Mouse (Mus musculus) forebrain, embryonic 11.5 days (tissue): ENCODE measurements around the gene Atp1a2. TPM values are rescaled to one million over a fixed set of nuclear protein-coding genes. Genes with fewer than 3 reads are reported as not detected.
A peak's percentile ranks its signal among the peaks of the same experiment; 100 is the strongest.

Experiments used
- ATAC-seq: fragments of 200-750 bp; cut with Nextera tagmentation; replicated peaks from 2 replicates; pipeline ENCODE4 v1.8.0; 2017; ENCODE audit warnings: moderate TSS enrichment; ENCODE audit not compliant: low FRiP score
- DNase-seq: peaks from one replicate; pipeline ENCODE4 v3.0.0-alpha.2; 2017; ENCODE audit warnings: low spot score
- H3K27ac ChIP-seq: fragments of 300-500 bp; sonication (generic); 2 replicates; pipeline ENCODE4 v1.5.1; 2014; ENCODE audit warnings: low read depth, low read length
- H3K27me3 ChIP-seq: fragments of 300-500 bp; sonication (generic); 2 replicates; pipeline ENCODE4 v1.6.1; 2014; ENCODE audit warnings: mild to moderate bottlenecking, low read length, mixed read lengths; ENCODE audit not compliant: control insufficient read depth, insufficient read depth
- H3K36me3 ChIP-seq: fragments of 300-500 bp; sonication (generic); 2 replicates; pipeline ENCODE4 v1.6.1; 2014; ENCODE audit warnings: mild to moderate bottlenecking, low read length, moderate library complexity, mixed read lengths; ENCODE audit not compliant: control insufficient read depth, insufficient read depth
- H3K4me1 ChIP-seq: fragments of 300-500 bp; sonication (generic); replicated peaks from 2 replicates; pipeline ENCODE4 v1.6.1; 2014; ENCODE audit warnings: low read length, mixed read lengths; ENCODE audit not compliant: control insufficient read depth, insufficient read depth
- H3K4me2 ChIP-seq: fragments of 300-500 bp; sonication (generic); 2 replicates; pipeline ENCODE4 v1.6.1; 2014; ENCODE audit warnings: low read depth, mild to moderate bottlenecking, low read length, moderate library complexity, mixed read lengths; ENCODE audit not compliant: severe bottlenecking
- H3K4me3 ChIP-seq: fragments of 300-500 bp; sonication (generic); 2 replicates; pipeline ENCODE4 v1.5.1; 2014; ENCODE audit warnings: low read depth, low read length
- H3K9ac ChIP-seq: fragments of 300-500 bp; sonication (generic); 2 replicates; pipeline ENCODE4 v1.6.1; 2014; ENCODE audit warnings: low read length
- H3K9me3 ChIP-seq: fragments of 300-500 bp; sonication (generic); 2 replicates; pipeline ENCODE4 v1.6.1; 2016; ENCODE audit warnings: low read length, mixed read lengths; ENCODE audit not compliant: control insufficient read depth
- WGBS: fragments of 180-500 bp; shearing (Covaris S2); extraction: QIAGEN DNeasy Blood & Tissue Kit; methylation state at CpG from one replicate; pipeline ENCODE4 v1.1.7; 2014; 5-methylcytosine and 5-hydroxymethylcytosine counted together
- polyA plus RNA-seq: library from polyadenylated mRNA; unstranded; fragments of >200 nt; fragmentation: Nextera tagmentation; extraction: Ambion mirVana; gene quantifications from 2 replicates; pipeline ENCODE4 v1.2.1, GENCODE M21; 2014

Gene Atp1a2
- polyA plus RNA-seq, 1 experiment from 2014 or later = 1.5 TPM

GRCm38 (mm10) chr1:172319921-172320411 lies 22.1 kb upstream of the Atp1a2 start:
- Histone ChIP-seq H3K36me3 (peaks cover 4% of the 10 kb centered on the region; the same call in 1 of the 2 replicates), H3K4me1 (peaks cover 11% of the 10 kb centered on the region; the same call in 1 of the 2 replicates), H3K4me2 (no peak overlapping the region), H3K27ac (peak overlapping the region; percentile 33), H3K27me3 (no peaks in the 10 kb centered on the region), H3K9ac (no peak overlapping the region), H3K9me3 (no peaks in the 10 kb centered on the region), H3K4me3 (no peak overlapping the region)
- ATAC-seq = peak; percentile 42
- no peak for DNase-seq
- WGBS = 38% methylated on average over 5 of the region's 5 CpGs

GRCm38 (mm10) chr1:172319346-172319745 lies 21.5 kb upstream of the Atp1a2 start:
- no peaks in the 10 kb centered on the region for H3K27me3 ChIP-seq

GRCm38 (mm10) chr1:172318424-172319035 lies 20.7 kb upstream of the Atp1a2 start:
- Histone ChIP-seq H3K4me3 (no peak overlapping the region), H3K9ac (peak overlapping the region; percentile 27; the same call in 1 of the 2 replicates), H3K27me3 (no peaks in the 10 kb centered on the region), H3K4me1 (peaks cover 12% of the 10 kb centered on the region; the same call in 1 of the 2 replicates), H3K4me2 (no peak overlapping the region), H3K36me3 (peaks cover 4% of the 10 kb centered on the region; the same call in 1 of the 2 replicates), H3K27ac (0 out of 2 replicates have a peak overlapping the region, but pooled peaks have one; percentile 33), H3K9me3 (no peaks in the 10 kb centered on the region)
- 80% methylated on average over 19 of the region's 19 CpGs for WGBS
- ATAC-seq (no peak), DNase-seq (no peak)

More at GRCm38 (mm10) chr1:172319346-172319745, 21.5 kb upstream of the Atp1a2 start:
- 82% methylated on average over 7 of the region's 7 CpGs for WGBS
- no peak for DNase-seq
- no peak for ATAC-seq
- Histone ChIP-seq H3K4me3 (no peak overlapping the region), H3K4me2 (no peak overlapping the region), H3K36me3 (peaks cover 4% of the 10 kb centered on the region; the same call in 1 of the 2 replicates), H3K4me1 (peaks cover 12% of the 10 kb centered on the region; the same call in 1 of the 2 replicates), H3K9me3 (no peaks in the 10 kb centered on the region), H3K27ac (peak overlapping the region; percentile 33), H3K9ac (no peak overlapping the region)

GRCm38 (mm10) chr1:172317946-172318345 lies 20.1 kb upstream of the Atp1a2 start:
- DNase-seq (peak; percentile 61), ATAC-seq (no peak)
- no peaks in the 10 kb centered on the region for H3K27me3 ChIP-seq
- no peak overlapping the region for H3K27ac ChIP-seq
- no peak overlapping the region for H3K4me2 ChIP-seq
- 57% methylated on average over 15 of the region's 15 CpGs for WGBS
- no peak overlapping the region; the same call in none of the 2 replicates for H3K9ac ChIP-seq
- peaks cover 4% of the 10 kb centered on the region; the same call in 1 of the 2 replicates for H3K36me3 ChIP-seq
- H3K4me1 ChIP-seq = peaks cover 16% of the 10 kb centered on the region; the same call in 1 of the 2 replicates
- no peak overlapping the region for H3K4me3 ChIP-seq
- H3K9me3 ChIP-seq = no peaks in the 10 kb centered on the region

- no peak overlapping the region; the same call in 1 of the 2 replicates for H3K9ac ChIP-seq
- H3K4me1 ChIP-seq = peaks cover 16% of the 10 kb centered on the region; the same call in 1 of the 2 replicates
- H3K27me3 ChIP-seq = no peaks in the 10 kb centered on the region
- peaks cover 4% of the 10 kb centered on the region; the same call in 1 of the 2 replicates for H3K36me3 ChIP-seq
- peak; percentile 50 for DNase-seq
- no peak for ATAC-seq
- H3K27ac ChIP-seq = no peak overlapping the region
- no peaks in the 10 kb centered on the region for H3K9me3 ChIP-seq
- WGBS = 61% methylated on average over 18 of the region's 18 CpGs
- H3K4me2 ChIP-seq = no peak overlapping the region
- H3K4me3 ChIP-seq = no peak overlapping the region
Observed at GRCm38 (mm10) chr1:172317431-172317830, 19.6 kb upstream of the Atp1a2 start.

- ATAC-seq (peak; percentile 16), DNase-seq (peak; percentile 65)
- Histone ChIP-seq H3K9me3 (no peaks in the 10 kb centered on the region), H3K36me3 (peaks cover 4% of the 10 kb centered on the region; the same call in 1 of the 2 replicates), H3K27me3 (no peaks in the 10 kb centered on the region), H3K4me1 (peaks cover 21% of the 10 kb centered on the region; the same call in 1 of the 2 replicates), H3K9ac (peak overlapping the region; percentile 18; the same call in 1 of the 2 replicates), H3K27ac (peak overlapping the region; percentile 71), H3K4me3 (no peak overlapping the region), H3K4me2 (no peak overlapping the region)
- 55% methylated on average over 3 of the region's 3 CpGs for WGBS
Observed at GRCm38 (mm10) chr1:172314911-172315310, 17.0 kb upstream of the Atp1a2 start.

- H3K36me3 ChIP-seq = peaks cover 4% of the 10 kb centered on the region; the same call in 1 of the 2 replicates
- H3K4me1 ChIP-seq = peaks cover 25% of the 10 kb centered on the region; the same call in 1 of the 2 replicates
- ATAC-seq (no peak), DNase-seq (no peak)
- H3K9me3 ChIP-seq = no peaks in the 10 kb centered on the region
- H3K27me3 ChIP-seq = no peaks in the 10 kb centered on the region
- WGBS = 70% methylated on average over 10 of the region's 10 CpGs
- peak overlapping the region; percentile 81 for H3K4me2 ChIP-seq
- H3K4me3 ChIP-seq = peak overlapping the region; percentile 74
- peak overlapping the region; percentile 78 for H3K9ac ChIP-seq
- H3K27ac ChIP-seq = peak overlapping the region; percentile 8; the same call in 1 of the 2 replicates
Observed at GRCm38 (mm10) chr1:172313613-172314411, 15.9 kb upstream of the Atp1a2 start.
